Mouse (Mus musculus) lung, postnatal 0 days (tissue): ENCODE measurements around the gene Map7. TPM values are rescaled to one million over a fixed set of nuclear protein-coding genes. Genes with fewer than 3 reads are reported as not detected.

Experiments
- ATAC-seq: fragments of 200-750 bp; cut with Nextera tagmentation; 2 replicates; pipeline ENCODE4 v1.8.0; 2017; ENCODE audit warnings: moderate library complexity
- DNase-seq: peaks from one replicate; pipeline ENCODE4 v3.0.0-alpha.2; 2016; ENCODE audit warnings: low spot score
- H3K27ac ChIP-seq: fragments of 300-500 bp; sonication (generic); 2 replicates; pipeline ENCODE4 v1.5.1; 2014; ENCODE audit warnings: antibody characterized with exemption, mild to moderate bottlenecking, low read length, mixed read lengths
- H3K27me3 ChIP-seq: fragments of 300-500 bp; sonication (generic); replicated peaks from 2 replicates; pipeline ENCODE4 v1.6.1; 2014; ENCODE audit warnings: low read length, mixed read lengths; ENCODE audit not compliant: insufficient read depth
- H3K36me3 ChIP-seq: fragments of 300-500 bp; sonication (generic); 2 replicates; pipeline ENCODE4 v1.6.1; 2014; ENCODE audit warnings: low read length, mixed read lengths; ENCODE audit not compliant: insufficient read depth
- H3K4me1 ChIP-seq: fragments of 300-500 bp; sonication (generic); 2 replicates; pipeline ENCODE4 v1.6.1; 2014; ENCODE audit warnings: antibody characterized with exemption, low read depth, low read length, mixed read lengths; ENCODE audit not compliant: insufficient read depth
- H3K4me2 ChIP-seq: fragments of 300-500 bp; sonication (generic); replicated peaks from 2 replicates; pipeline ENCODE4 v1.6.1; 2014; ENCODE audit warnings: low read depth, mild to moderate bottlenecking, low read length, moderate library complexity, mixed read lengths
- H3K4me3 ChIP-seq: fragments of 300-500 bp; sonication (generic); 2 replicates; pipeline ENCODE4 v1.5.1; 2014; ENCODE audit warnings: low read depth, low read length
- H3K9ac ChIP-seq: fragments of 300-500 bp; sonication (generic); replicated peaks from 2 replicates; pipeline ENCODE4 v1.6.1; 2014; ENCODE audit warnings: low read depth, mild to moderate bottlenecking
- H3K9me3 ChIP-seq: fragments of 300-500 bp; sonication (generic); 2 replicates; pipeline ENCODE4 v1.6.1; 2016; ENCODE audit warnings: low read length, mixed read lengths
- CTCF ChIP-seq: IDR thresholded peaks from 2 replicates; pipeline ENCODE4 v1.5.1; 2016; ENCODE audit warnings: antibody characterized with exemption, mild to moderate bottlenecking
- EP300 ChIP-seq: IDR thresholded peaks from 2 replicates; pipeline ENCODE4 v1.6.1; 2016; ENCODE audit warnings: antibody characterized with exemption, mild to moderate bottlenecking, control low read depth
- WGBS: fragments of 180-500 bp; shearing (Covaris S2); extraction: QIAGEN DNeasy Blood & Tissue Kit; methylation state at CpG from one replicate; pipeline ENCODE4 v1.1.7; 2014; 5-methylcytosine and 5-hydroxymethylcytosine counted together
- polyA plus RNA-seq: library from polyadenylated mRNA; unstranded; fragments of >200 nt; fragmentation: Nextera tagmentation; extraction: Ambion mirVana; gene quantifications from 2 replicates; pipeline ENCODE4 v1.2.1, GENCODE M21; 2015

Gene Map7
- polyA plus RNA-seq, 1 experiment from 2014 or later: 12.9 TPM

DNA sequence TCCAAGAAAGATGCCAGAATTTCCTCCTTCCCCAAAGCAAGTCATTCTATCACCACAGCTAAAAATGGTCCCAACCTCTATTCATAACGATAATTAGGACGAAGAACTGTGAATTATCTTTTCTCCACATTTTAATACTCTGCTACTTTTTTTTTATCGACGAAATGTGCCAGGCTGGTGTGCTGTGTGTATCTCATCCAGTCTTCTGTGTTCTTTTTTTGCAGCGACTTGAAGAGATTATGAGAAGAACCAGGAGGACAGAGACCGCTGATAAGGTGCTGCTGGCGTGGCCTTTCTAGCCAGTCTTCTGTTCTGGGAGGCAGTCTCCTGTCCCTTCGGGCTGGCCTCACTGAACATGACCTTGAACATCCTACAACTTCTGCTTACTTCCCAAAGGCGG, 125.8 kb downstream of the Map7 start:
- WGBS: 85% methylated on average over 8 of the region's 9 CpGs
- no peak for DNase-seq
- no peak overlapping the region for H3K9ac ChIP-seq
- H3K36me3 ChIP-seq: peaks cover 6% of the 10 kb centered on the region; the same call in 1 of the 2 replicates
- TF ChIP-seq EP300 (no peak), CTCF (no peak)
- no peak overlapping the region for H3K27ac ChIP-seq
- no peak overlapping the region for H3K4me3 ChIP-seq
- no peaks in the 10 kb centered on the region for H3K27me3 ChIP-seq
- H3K9me3 ChIP-seq: no peaks in the 10 kb centered on the region
- H3K4me1 ChIP-seq: no peaks in the 10 kb centered on the region
- ATAC-seq: no peak
- no peak overlapping the region for H3K4me2 ChIP-seq

DNA sequence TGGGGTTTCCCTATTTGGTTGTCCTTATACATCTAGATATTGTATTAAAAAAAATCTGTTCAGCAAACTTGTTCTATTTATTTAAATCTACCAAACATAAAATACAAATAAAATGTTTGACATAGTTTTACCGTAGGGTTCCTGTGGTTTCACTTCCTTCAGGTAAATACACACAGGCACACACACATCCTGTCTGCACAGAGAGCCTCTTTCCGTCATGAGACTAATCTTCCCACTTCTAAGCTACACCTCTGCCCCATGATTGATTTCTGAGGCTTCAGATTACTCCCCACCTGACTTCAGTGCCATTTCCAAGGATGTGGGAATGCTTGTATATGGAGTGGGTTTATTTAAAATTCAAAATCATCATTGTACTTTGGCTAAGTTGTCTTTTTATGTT, 133.2 kb downstream of the Map7 start:
- no peaks in the 10 kb centered on the region; the same call in 1 of the 2 replicates for H3K36me3 ChIP-seq
- no peak overlapping the region for H3K27ac ChIP-seq
- 34% methylated on average over 2 of the region's 2 CpGs for WGBS
- no peaks in the 10 kb centered on the region for H3K9me3 ChIP-seq
- H3K4me2 ChIP-seq: no peak overlapping the region
- ATAC-seq: no peak
- TF ChIP-seq EP300 (no peak), CTCF (no peak)
- DNase-seq: no peak
- H3K27me3 ChIP-seq: no peaks in the 10 kb centered on the region
- no peaks in the 10 kb centered on the region for H3K4me1 ChIP-seq
- no peak overlapping the region for H3K4me3 ChIP-seq
- H3K9ac ChIP-seq: no peak overlapping the region

DNA sequence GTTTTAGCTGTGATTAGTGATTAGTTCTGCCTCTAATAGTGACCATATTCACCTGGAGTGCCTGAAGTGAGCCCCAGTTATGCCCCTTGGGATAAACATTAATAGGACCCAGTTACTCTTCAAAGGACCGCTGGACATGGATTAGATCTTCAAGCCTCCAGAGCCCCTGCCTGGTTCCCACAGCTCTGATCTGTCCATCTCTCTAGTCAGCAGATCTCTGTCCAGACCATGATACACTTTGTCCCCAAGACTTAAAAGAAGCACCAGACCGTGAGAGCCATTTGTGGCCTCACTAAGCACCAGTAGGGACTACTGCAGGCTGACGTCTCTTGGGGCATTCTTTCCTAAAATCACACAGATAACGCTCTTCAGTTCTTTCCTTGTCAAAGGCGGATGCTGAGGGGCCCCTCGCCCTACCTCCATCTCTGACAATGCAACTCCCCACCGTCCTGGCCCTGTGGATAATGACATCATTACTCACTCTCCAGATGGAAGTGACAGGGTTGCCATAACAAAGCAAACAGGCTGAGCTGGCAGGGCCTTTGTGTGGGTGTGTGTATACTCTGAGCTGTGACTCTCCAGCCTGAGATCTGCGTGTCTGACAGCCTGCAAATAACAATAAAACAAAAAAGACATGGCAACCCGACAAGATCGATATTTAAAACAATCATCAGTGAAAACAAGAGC, 137.2 kb downstream of the Map7 start:
- Histone ChIP-seq H3K4me2 (no peak overlapping the region), H3K27me3 (no peaks in the 10 kb centered on the region), H3K36me3 (no peaks in the 10 kb centered on the region), H3K9ac (no peak overlapping the region), H3K27ac (no peak overlapping the region), H3K4me1 (no peaks in the 10 kb centered on the region), H3K9me3 (no peaks in the 10 kb centered on the region), H3K4me3 (no peak overlapping the region)
- ATAC-seq: peak; percentile 86
- WGBS: 18% methylated on average over 10 of the region's 10 CpGs
- no peak for TF ChIP-seq EP300
- TF ChIP-seq CTCF: no peak
- DNase-seq: peak; percentile 40

DNA sequence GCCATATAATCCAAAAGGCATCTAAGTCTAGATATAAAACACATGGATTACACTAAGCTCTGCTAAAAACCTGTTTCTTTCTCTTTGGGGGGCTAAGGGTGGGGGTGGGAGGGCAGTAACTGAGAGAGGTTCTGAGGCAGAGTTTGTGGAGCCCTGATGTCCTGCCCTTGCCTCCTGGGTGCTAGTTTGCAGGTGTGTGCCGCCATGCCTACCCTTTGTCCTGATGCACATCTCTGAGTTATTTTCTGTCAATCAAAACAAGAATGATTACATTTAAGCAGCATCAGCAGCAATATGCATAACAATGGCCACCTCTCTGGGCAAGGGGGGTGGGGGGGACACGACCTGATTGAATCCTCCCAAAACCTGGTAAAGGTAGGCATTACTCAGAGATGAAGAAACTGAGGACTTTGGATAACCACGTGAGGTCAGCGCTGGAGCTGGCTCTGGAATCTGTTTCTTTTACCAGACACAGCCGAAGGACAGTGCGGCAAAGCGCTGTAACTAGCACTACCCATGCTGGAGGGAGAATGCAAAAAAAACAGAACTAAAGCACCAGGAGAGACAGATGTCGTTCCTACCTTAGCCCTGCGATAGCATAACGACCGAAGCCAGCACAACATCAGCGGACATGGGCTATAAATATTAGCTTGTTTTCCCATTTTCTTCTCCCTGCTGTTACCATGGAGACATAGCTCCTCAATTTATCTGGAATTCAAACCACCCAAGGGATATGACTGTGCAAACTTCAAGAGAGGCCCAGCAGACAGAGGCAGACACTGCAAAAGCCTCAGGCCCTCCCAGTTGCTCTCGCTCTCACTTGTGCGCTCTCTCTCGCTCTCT, 137.9 kb downstream of the Map7 start:
- Histone ChIP-seq H3K4me1 (no peaks in the 10 kb centered on the region), H3K9ac (no peak overlapping the region), H3K4me3 (no peak overlapping the region), H3K36me3 (no peaks in the 10 kb centered on the region), H3K27me3 (no peaks in the 10 kb centered on the region), H3K4me2 (no peak overlapping the region), H3K27ac (no peak overlapping the region), H3K9me3 (no peaks in the 10 kb centered on the region)
- 45% methylated on average over 15 of the region's 15 CpGs for WGBS
- no peak for DNase-seq
- no peak for ATAC-seq
- no peak for TF ChIP-seq CTCF
- no peak for TF ChIP-seq EP300

DNA sequence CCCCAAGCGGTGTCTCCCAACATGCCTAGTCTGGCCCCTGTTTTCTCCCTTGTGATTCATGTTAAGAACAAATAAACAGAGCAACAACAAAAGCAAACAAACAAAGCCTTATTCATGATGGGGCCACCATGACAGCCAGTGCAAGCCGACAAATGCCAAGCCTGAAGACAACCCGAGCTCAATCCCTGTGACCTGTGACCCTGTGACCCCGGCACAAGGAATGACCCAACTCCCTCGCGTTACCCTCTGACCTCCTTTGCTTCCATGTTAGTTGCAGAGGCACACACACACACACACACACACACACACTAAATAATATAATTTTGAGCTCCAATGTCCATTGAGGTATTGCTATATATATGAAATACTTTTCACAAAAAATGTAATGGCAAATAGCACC, 139.1 kb downstream of the Map7 start:
- DNase-seq (no peak), ATAC-seq (no peak)
- H3K4me3 ChIP-seq: no peak overlapping the region
- H3K9ac ChIP-seq: no peak overlapping the region
- no peaks in the 10 kb centered on the region for H3K36me3 ChIP-seq
- H3K4me1 ChIP-seq: no peaks in the 10 kb centered on the region
- no peak overlapping the region for H3K4me2 ChIP-seq
- no peak overlapping the region for H3K27ac ChIP-seq
- H3K9me3 ChIP-seq: no peaks in the 10 kb centered on the region
- 57% methylated on average over 6 of the region's 6 CpGs for WGBS
- TF ChIP-seq CTCF (no peak), EP300 (no peak)
- H3K27me3 ChIP-seq: no peaks in the 10 kb centered on the region

DNA sequence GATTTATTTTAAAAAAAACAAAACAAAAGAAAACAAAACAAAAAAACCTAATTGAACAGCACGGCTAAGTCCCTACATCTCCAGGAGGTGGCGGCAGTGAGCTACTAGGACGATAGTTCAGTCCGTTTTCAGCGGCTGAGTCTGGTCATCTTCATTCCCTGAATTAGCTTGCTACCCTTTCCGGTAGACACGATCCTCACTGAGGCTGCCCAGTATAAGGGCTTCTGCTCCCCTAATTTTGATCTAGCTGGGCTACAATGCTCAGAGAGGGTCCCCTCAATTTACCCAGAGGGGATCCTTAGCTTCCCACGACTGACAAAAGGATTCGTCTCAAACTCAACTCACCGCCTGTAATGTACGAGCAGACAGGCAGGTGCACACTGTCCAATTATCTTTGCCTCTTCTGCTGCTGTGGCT, 142.2 kb downstream of the Map7 start:
- H3K9ac ChIP-seq: no peak overlapping the region

More for the DNA sequence above, 142.2 kb downstream of the Map7 start:
- Histone ChIP-seq H3K27ac (no peak overlapping the region), H3K4me3 (no peak overlapping the region), H3K4me1 (no peaks in the 10 kb centered on the region), H3K4me2 (peak overlapping the region; percentile 42), H3K9me3 (no peaks in the 10 kb centered on the region), H3K36me3 (no peaks in the 10 kb centered on the region), H3K27me3 (no peaks in the 10 kb centered on the region)
- TF ChIP-seq EP300: no peak
- peak; percentile 93 for TF ChIP-seq CTCF
- WGBS: 14% methylated on average over 11 of the region's 11 CpGs
- DNase-seq (peak; percentile 90), ATAC-seq (peak; percentile 57; the same call in 1 of the 2 replicates)
